Mouse (Mus musculus) CH12.LX (cell line): ENCODE measurements at regions not wholly inside any gene's neighbourhood (a gene's known extent, or its start where the extent isn't known, plus 50 kb on each side); places are given as distances from the start of the nearest gene placed in this dataset.

Source experiments
- DNase-seq: peaks from one replicate; pipeline ENCODE4 v3.0.0-alpha.2; 2013; ENCODE audit errors: extremely low read depth
- H3K27ac ChIP-seq: 2 replicates; pipeline ENCODE4 v1.5.1; 2012; ENCODE audit warnings: low read depth, mild to moderate bottlenecking, control low read depth, moderate library complexity; ENCODE audit not compliant: insufficient read depth
- H3K27me3 ChIP-seq: replicated peaks from 2 replicates; pipeline ENCODE3; 2012; ENCODE audit warnings: inconsistent platforms
- H3K36me3 ChIP-seq, 2 experiments: replicated peaks in 1 of 2; 2 replicates each; pipeline versions ENCODE3 to v1.6.1; 2012; ENCODE audit warnings: inconsistent platforms in 1 of 2, low read length in 1 of 2, mild to moderate bottlenecking in 1 of 2, mixed read lengths in 1 of 2, moderate library complexity in 1 of 2; ENCODE audit not compliant: control insufficient read depth in 1 of 2, insufficient read depth in 1 of 2
- H3K4me1 ChIP-seq, 2 experiments: 2 replicates each; pipeline ENCODE4 v1.6.1; 2012; ENCODE audit warnings: inconsistent platforms in 1 of 2, moderate library complexity in 1 of 2; ENCODE audit not compliant: insufficient read depth in 2 of 2, control insufficient read depth in 1 of 2
- H3K4me2 ChIP-seq: 2 replicates; pipeline ENCODE4 v1.6.1; 2012; ENCODE audit warnings: low read depth, mild to moderate bottlenecking, control low read depth; ENCODE audit not compliant: poor library complexity, insufficient read depth, severe bottlenecking
- H3K4me3 ChIP-seq, 3 experiments: fragments of 150-350 bp in 1 of 3; sonication (generic) in 1 of 3; replicated peaks in 1 of 3; 2 replicates each; pipeline versions ENCODE3 to v1.5.1; 2011 to 2012; ENCODE audit warnings: low read depth in 2 of 3, low read length in 2 of 3, mild to moderate bottlenecking in 2 of 3, moderate library complexity in 2 of 3, control low read depth in 1 of 3, improper control_type of control experiment in 1 of 3, inconsistent platforms in 1 of 3, mixed read lengths in 1 of 3; ENCODE audit not compliant: poor library complexity in 1 of 3
- H3K79me2 ChIP-seq: replicated peaks from 2 replicates; pipeline ENCODE4 v1.6.1; 2012; ENCODE audit warnings: mild to moderate bottlenecking, moderate library complexity; ENCODE audit not compliant: control insufficient read depth, poor library complexity, insufficient read depth, severe bottlenecking; ENCODE audit errors: extremely low read depth
- H3K9ac ChIP-seq: 2 replicates; pipeline ENCODE4 v1.6.1; 2012; ENCODE audit warnings: low read depth, mild to moderate bottlenecking, control low read depth, moderate library complexity; ENCODE audit not compliant: insufficient read depth
- H3K9me3 ChIP-seq: replicated peaks from 2 replicates; pipeline ENCODE3; 2012; ENCODE audit warnings: low read length, inconsistent platforms, mixed read lengths
- CHD1 ChIP-seq: IDR thresholded peaks from 2 replicates; pipeline ENCODE4 v1.6.1; 2012; ENCODE audit warnings: low read depth, low read length, improper control_type of control experiment, inconsistent platforms
- CHD2 ChIP-seq: IDR thresholded peaks from 2 replicates; pipeline ENCODE4 v1.6.1; 2011; ENCODE audit warnings: low read length, improper control_type of control experiment
- CTCF ChIP-seq, 2 experiments: IDR thresholded peaks in 1 of 2; conservative IDR thresholded peaks in 1 of 2; 2 replicates each; pipeline ENCODE4 v1.5.1; 2011 to 2012; ENCODE audit warnings: low read depth in 2 of 2, low read length in 2 of 2, improper control_type of control experiment in 1 of 2, inconsistent platforms in 1 of 2, mild to moderate bottlenecking in 1 of 2, moderate library complexity in 1 of 2
- ETS1 ChIP-seq: conservative IDR thresholded peaks from 2 replicates; pipeline ENCODE4 v1.6.1; 2012; ENCODE audit warnings: low read depth, mild to moderate bottlenecking, inconsistent platforms, low read length, improper control_type of control experiment, moderate library complexity
- GABPA ChIP-seq: IDR thresholded peaks from 2 replicates; pipeline ENCODE4 v1.6.1; 2012; ENCODE audit warnings: low read depth, low read length, improper control_type of control experiment, inconsistent platforms; ENCODE audit not compliant: insufficient replicate concordance
- HCFC1 ChIP-seq: IDR thresholded peaks from 2 replicates; pipeline ENCODE4 v1.6.1; 2012; ENCODE audit warnings: low read depth, mild to moderate bottlenecking, inconsistent platforms, low read length, improper control_type of control experiment
- JUN ChIP-seq: IDR thresholded peaks from 2 replicates; pipeline ENCODE4 v1.6.1; 2011; ENCODE audit warnings: low read depth, mild to moderate bottlenecking, low read length, improper control_type of control experiment, moderate library complexity; ENCODE audit not compliant: insufficient read depth
- MAZ ChIP-seq: IDR thresholded peaks from 2 replicates; pipeline ENCODE4 v1.6.1; 2012; ENCODE audit warnings: low read depth, mild to moderate bottlenecking, inconsistent platforms, low read length, improper control_type of control experiment, moderate library complexity
- MEF2A ChIP-seq: IDR thresholded peaks from 2 replicates; pipeline ENCODE4 v1.6.1; 2014; ENCODE audit warnings: low read depth, mild to moderate bottlenecking, inconsistent platforms, low read length, improper control_type of control experiment, borderline replicate concordance
- MXI1 ChIP-seq: IDR thresholded peaks from 2 replicates; pipeline ENCODE4 v1.6.1; 2011; ENCODE audit warnings: mild to moderate bottlenecking, low read depth, low read length, improper control_type of control experiment
- POLR2AphosphoS2 ChIP-seq: IDR thresholded peaks from 2 replicates; pipeline ENCODE4 v1.6.1; 2011; ENCODE audit warnings: low read depth, low read length, improper control_type of control experiment
- RAD21 ChIP-seq: IDR thresholded peaks from 2 replicates; pipeline ENCODE4 v1.6.1; 2011; ENCODE audit warnings: low read depth, mild to moderate bottlenecking, low read length, improper control_type of control experiment, moderate library complexity
- RCOR1 ChIP-seq: conservative IDR thresholded peaks from 2 replicates; pipeline ENCODE4 v1.6.1; 2012; ENCODE audit warnings: low read depth, mild to moderate bottlenecking, inconsistent platforms, low read length, improper control_type of control experiment
- SIN3A ChIP-seq: IDR thresholded peaks from 2 replicates; pipeline ENCODE4 v1.6.1; 2012; ENCODE audit warnings: low read length, improper control_type of control experiment, inconsistent platforms
- SMC3 ChIP-seq: IDR thresholded peaks from 2 replicates; pipeline ENCODE4 v1.6.1; 2011; ENCODE audit warnings: low read depth, low read length, improper control_type of control experiment
- TBP ChIP-seq: conservative IDR thresholded peaks from 2 replicates; pipeline ENCODE4 v1.6.1; 2011; ENCODE audit warnings: low read depth, low read length, improper control_type of control experiment
- UBTF ChIP-seq: IDR thresholded peaks from 2 replicates; pipeline ENCODE4 v1.6.1; 2012; ENCODE audit warnings: low read depth, mild to moderate bottlenecking, inconsistent platforms, low read length, improper control_type of control experiment, moderate library complexity
- USF2 ChIP-seq: conservative IDR thresholded peaks from 2 replicates; pipeline ENCODE4 v1.6.1; 2011; ENCODE audit warnings: low read depth, low read length, improper control_type of control experiment
- ZC3H11A ChIP-seq: IDR thresholded peaks from 2 replicates; pipeline ENCODE4 v1.6.1; 2012; ENCODE audit warnings: low read depth, mild to moderate bottlenecking, inconsistent platforms, low read length, improper control_type of control experiment
- ZKSCAN1 ChIP-seq: IDR thresholded peaks from 2 replicates; pipeline ENCODE4 v1.6.1; 2012; ENCODE audit warnings: low read depth, inconsistent platforms, low read length, improper control_type of control experiment, borderline replicate concordance
- ZMIZ1 ChIP-seq: IDR thresholded peaks from 2 replicates; pipeline ENCODE4 v1.6.1; 2012; ENCODE audit warnings: low read depth, mild to moderate bottlenecking, inconsistent platforms, low read length, improper control_type of control experiment
- dilution Hi-C: fragments of 300-500 bp; cut with MboI; formaldehyde crosslinking; loops from 2 replicates; pipeline ENCODE4 v1.14.3; 2020; ENCODE audit warnings: low sequenced_read_pairs; ENCODE audit not compliant: extremely low pct_unique_long_range_greater_than_20kb, extremely low pct_ligation_motif_present
- in situ Hi-C: fragments of 300-500 bp; cut with MboI; formaldehyde crosslinking; loops from 3 replicates; pipeline ENCODE4 v1.14.3; 2019; ENCODE audit warnings: low sequenced_read_pairs, low pct_ligation_motif_present, low pct_unique_long_range_greater_than_20kb, mixed read lengths

DNA sequence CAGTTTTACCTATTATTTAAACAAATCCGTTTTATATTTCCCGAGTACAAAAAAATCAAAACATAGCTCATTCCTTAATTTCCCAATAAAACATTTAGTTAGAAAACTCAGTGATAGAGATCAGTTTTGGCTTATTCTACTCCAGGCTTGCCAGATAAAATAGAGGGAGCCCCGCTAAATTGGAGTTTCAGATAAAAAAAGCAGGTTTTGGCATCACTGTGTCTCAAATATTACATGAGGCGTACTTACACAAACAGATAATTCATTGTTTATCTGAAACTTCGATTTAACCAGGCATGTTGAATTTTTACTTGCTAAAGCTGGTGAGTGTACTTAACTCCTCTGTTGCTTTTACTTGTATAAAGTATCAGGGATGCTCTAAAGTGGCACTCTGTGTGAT, 121.5 kb downstream of the Sem1 start:
- Histone ChIP-seq H3K4me2 (no peak overlapping the region), H3K79me2 (no peaks in the 10 kb centered on the region), H3K9me3 (no peaks in the 10 kb centered on the region), H3K4me3 (no peak overlapping the region), H3K4me1 (no peaks in the 10 kb centered on the region), H3K36me3 (no peaks in the 10 kb centered on the region), H3K27ac (no peak overlapping the region), H3K9ac (no peak overlapping the region), H3K27me3 (no peaks in the 10 kb centered on the region)
- in situ Hi-C loops, result no loop called here
- dilution Hi-C loops, result no loop called here
- no peak for DNase-seq
- TF ChIP-seq TBP (no peak), MEF2A (no peak), ZKSCAN1 (no peak), SMC3 (no peak), USF2 (no peak), SIN3A (no peak), ZMIZ1 (no peak), UBTF (no peak), RCOR1 (no peak), JUN (no peak), MAZ (no peak)

DNA sequence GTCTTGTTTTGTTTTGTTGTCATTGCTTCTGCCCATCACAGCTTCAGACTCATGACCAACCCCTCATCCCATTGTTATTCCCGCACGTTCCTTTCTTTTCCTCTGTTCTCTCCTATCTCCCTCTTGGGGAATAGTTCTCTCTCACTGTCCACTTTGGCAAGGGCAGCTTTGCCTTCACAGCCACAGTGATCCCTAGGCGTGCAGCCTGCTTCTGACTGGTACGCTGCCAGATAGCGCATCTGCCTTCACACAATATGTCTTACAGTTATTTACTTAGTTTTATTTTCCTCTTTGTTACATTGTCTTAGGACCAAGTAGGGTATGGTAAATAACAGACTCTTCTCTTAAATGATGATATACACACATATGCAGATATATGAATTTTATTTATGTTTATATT, 122.9 kb downstream of the Sem1 start:
- H3K27ac ChIP-seq, result no peak overlapping the region
- no peaks in the 10 kb centered on the region for H3K27me3 ChIP-seq
- no peaks in the 10 kb centered on the region for H3K79me2 ChIP-seq
- DNase-seq, result no peak
- H3K4me2 ChIP-seq, result no peak overlapping the region
- TF ChIP-seq ZC3H11A, result no peak
- TF ChIP-seq RAD21, result no peak
- no peak for TF ChIP-seq CHD2
- no peak for TF ChIP-seq HCFC1
- TF ChIP-seq MXI1, result no peak
- TF ChIP-seq ETS1, result no peak
- no peak for TF ChIP-seq MAZ
- no peak for TF ChIP-seq POLR2AphosphoS2
- TF ChIP-seq CTCF (conservative IDR thresholded peaks at IDR 0.05 in 1 of 2, IDR thresholded peaks at IDR 0.05 in 1 of 2; ENCODE audit: low read depth in 2 of 2, low read length in 2 of 2), result no peak
- TF ChIP-seq SMC3, result no peak
- TF ChIP-seq GABPA, result no peak
- TF ChIP-seq CHD1, result no peak
- no peaks in the 10 kb centered on the region for H3K36me3 ChIP-seq
- dilution Hi-C loops (no loop called here), in situ Hi-C loops (no loop called here)
- no peak overlapping the region for H3K4me3 ChIP-seq
- no peaks in the 10 kb centered on the region for H3K4me1 ChIP-seq
- no peaks in the 10 kb centered on the region for H3K9me3 ChIP-seq
- no peak overlapping the region for H3K9ac ChIP-seq
